Mouse (Mus musculus) liver, postnatal 0 days (tissue): ENCODE measurements around the gene Aldh3b2. TPM values are rescaled to one million over a fixed set of nuclear protein-coding genes. Genes with fewer than 3 reads are reported as not detected.

Experiments used
- ATAC-seq: fragments of 200-750 bp; cut with Nextera tagmentation; 2 replicates; pipeline ENCODE4 v1.8.0; 2017; ENCODE audit warnings: mild to moderate bottlenecking, moderate library complexity
- DNase-seq: peaks from one replicate; pipeline ENCODE4 v3.0.0-alpha.2; 2016
- H3K27ac ChIP-seq: fragments of 300-500 bp; sonication (generic); 2 replicates; pipeline ENCODE4 v1.5.1; 2014; ENCODE audit warnings: antibody characterized with exemption, moderate library complexity, mild to moderate bottlenecking, low read depth
- H3K27me3 ChIP-seq: fragments of 300-500 bp; sonication (generic); 2 replicates; pipeline ENCODE4 v1.6.1; 2014; ENCODE audit warnings: low read length, control low read depth, mixed read lengths; ENCODE audit not compliant: insufficient read depth
- H3K36me3 ChIP-seq: fragments of 300-500 bp; sonication (generic); replicated peaks from 2 replicates; pipeline ENCODE4 v1.6.1; 2014; ENCODE audit warnings: mild to moderate bottlenecking, control low read depth, low read length, moderate library complexity, mixed read lengths; ENCODE audit not compliant: insufficient read depth
- H3K4me1 ChIP-seq: fragments of 300-500 bp; sonication (generic); 2 replicates; pipeline ENCODE4 v1.6.1; 2014; ENCODE audit warnings: antibody characterized with exemption, mild to moderate bottlenecking, control low read depth; ENCODE audit not compliant: insufficient read depth
- H3K4me2 ChIP-seq: fragments of 300-500 bp; sonication (generic); 2 replicates; pipeline ENCODE4 v1.6.1; 2014; ENCODE audit warnings: low read depth, mild to moderate bottlenecking, low read length, moderate library complexity, mixed read lengths
- H3K4me3 ChIP-seq: fragments of 300-500 bp; sonication (generic); 2 replicates; pipeline ENCODE4 v1.5.1; 2014; ENCODE audit warnings: low read depth, low read length
- H3K9ac ChIP-seq: fragments of 300-500 bp; sonication (generic); replicated peaks from 2 replicates; pipeline ENCODE4 v1.6.1; 2014; ENCODE audit warnings: mild to moderate bottlenecking, moderate library complexity
- H3K9me3 ChIP-seq: fragments of 300-500 bp; sonication (generic); 2 replicates; pipeline ENCODE4 v1.6.1; 2016; ENCODE audit warnings: mild to moderate bottlenecking, control low read depth, low read length, mixed read lengths
- CTCF ChIP-seq: sonication (generic); IDR thresholded peaks from 2 replicates; pipeline ENCODE4 v1.5.1; 2016; ENCODE audit warnings: antibody characterized with exemption, low read depth
- EP300 ChIP-seq: IDR thresholded peaks from 2 replicates; pipeline ENCODE4 v1.6.1; 2016; ENCODE audit warnings: antibody characterized with exemption, low read depth, mild to moderate bottlenecking
- WGBS: fragments of 180-500 bp; shearing (Covaris S2); extraction: QIAGEN DNeasy Blood & Tissue Kit; methylation state at CpG from one replicate; pipeline ENCODE4 v1.1.7; 2014; ENCODE audit not compliant: insufficient replicate concordance; 5-methylcytosine and 5-hydroxymethylcytosine counted together
- polyA plus RNA-seq: library from polyadenylated mRNA; unstranded; fragments of >200 nt; fragmentation: Nextera tagmentation; extraction: Ambion mirVana; gene quantifications from 2 replicates; pipeline ENCODE4 v1.2.1, GENCODE M21; 2015

Gene Aldh3b2
- polyA plus RNA-seq, 1 experiment from 2014 or later, result 0.09 TPM

DNA sequence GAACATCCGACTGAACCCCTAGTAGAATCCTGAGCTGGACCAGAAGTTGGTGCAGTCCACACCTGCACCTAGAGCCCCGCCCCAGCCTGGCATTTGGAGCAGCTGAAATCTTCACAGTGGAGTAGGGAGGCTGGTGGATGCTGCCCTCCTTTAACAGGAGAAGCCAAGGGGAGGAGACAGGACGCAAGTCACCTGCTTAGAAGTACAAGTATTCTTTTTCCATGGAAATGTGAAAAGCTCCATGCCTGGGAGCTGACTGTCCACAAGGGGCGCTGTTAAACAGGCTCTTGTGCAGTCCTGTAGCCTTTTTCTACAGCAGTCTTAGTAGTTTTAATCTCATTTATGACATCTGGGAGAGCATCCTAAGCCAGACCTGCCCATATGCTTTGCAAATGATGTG lies 16.6 kb downstream of the Aldh3b2 start:
- H3K36me3 ChIP-seq, result no peaks in the 10 kb centered on the region
- 83% methylated on average over 4 of the region's 4 CpGs for WGBS
- H3K4me2 ChIP-seq, result no peak overlapping the region
- peaks cover 28% of the 10 kb centered on the region for H3K4me1 ChIP-seq
- H3K27me3 ChIP-seq, result no peaks in the 10 kb centered on the region
- ATAC-seq, result no peak
- no peak overlapping the region for H3K4me3 ChIP-seq
- TF ChIP-seq CTCF (peak; percentile 50), EP300 (no peak)
- H3K27ac ChIP-seq, result no peak overlapping the region
- no peak for DNase-seq
- no peak overlapping the region for H3K9ac ChIP-seq
- no peaks in the 10 kb centered on the region for H3K9me3 ChIP-seq

- no peaks in the 10 kb centered on the region for H3K36me3 ChIP-seq
Measured at GRCm38 (mm10) chr19:3990804-3991203, 18.7 kb downstream of the Aldh3b2 start.

GRCm38 (mm10) chr19:3991562-3991961 lies 19.4 kb downstream of the Aldh3b2 start:
- 94% methylated on average over 3 of the region's 3 CpGs for WGBS
- Histone ChIP-seq H3K4me1 (peaks cover 6% of the 10 kb centered on the region), H3K27me3 (no peaks in the 10 kb centered on the region), H3K9ac (no peak overlapping the region), H3K4me2 (no peak overlapping the region), H3K27ac (no peak overlapping the region), H3K36me3 (no peaks in the 10 kb centered on the region), H3K4me3 (no peak overlapping the region), H3K9me3 (no peaks in the 10 kb centered on the region)
- DNase-seq (no peak), ATAC-seq (no peak)
- no peak for TF ChIP-seq CTCF
- TF ChIP-seq EP300, result no peak

More at GRCm38 (mm10) chr19:3990804-3991203, 18.7 kb downstream of the Aldh3b2 start:
- 73% methylated on average over 6 of the region's 6 CpGs for WGBS
- Histone ChIP-seq H3K4me3 (no peak overlapping the region), H3K4me1 (peaks cover 14% of the 10 kb centered on the region), H3K4me2 (no peak overlapping the region), H3K9ac (no peak overlapping the region), H3K9me3 (no peaks in the 10 kb centered on the region), H3K27me3 (no peaks in the 10 kb centered on the region), H3K27ac (no peak overlapping the region)
- ATAC-seq (no peak), DNase-seq (no peak)
- TF ChIP-seq CTCF (no peak), EP300 (no peak)

GRCm38 (mm10) chr19:3991966-3992365 lies 19.8 kb downstream of the Aldh3b2 start:
- no peak for ATAC-seq
- no peaks in the 10 kb centered on the region for H3K36me3 ChIP-seq
- H3K27me3 ChIP-seq, result no peaks in the 10 kb centered on the region
- TF ChIP-seq EP300, result no peak
- TF ChIP-seq CTCF, result no peak
- H3K4me2 ChIP-seq, result no peak overlapping the region
- WGBS, result 84% methylated on average over 3 of the region's 3 CpGs
- H3K4me3 ChIP-seq, result no peak overlapping the region
- H3K9me3 ChIP-seq, result no peaks in the 10 kb centered on the region
- H3K4me1 ChIP-seq, result peaks cover 2% of the 10 kb centered on the region
- H3K9ac ChIP-seq, result no peak overlapping the region
- H3K27ac ChIP-seq, result no peak overlapping the region
- DNase-seq, result no peak

- H3K27ac ChIP-seq, result no peak within 1 kb of the TSS
- 60% methylated on average over 5 of the region's 5 CpGs for WGBS
Measured at GRCm38 (mm10) chr19:3992416-3992815, 20.3 kb downstream of the Aldh3b2 start, which contains the start of gene Tbx10. TSS of gene Tbx10 (plus strand) at chr19:3992752.

DNA sequence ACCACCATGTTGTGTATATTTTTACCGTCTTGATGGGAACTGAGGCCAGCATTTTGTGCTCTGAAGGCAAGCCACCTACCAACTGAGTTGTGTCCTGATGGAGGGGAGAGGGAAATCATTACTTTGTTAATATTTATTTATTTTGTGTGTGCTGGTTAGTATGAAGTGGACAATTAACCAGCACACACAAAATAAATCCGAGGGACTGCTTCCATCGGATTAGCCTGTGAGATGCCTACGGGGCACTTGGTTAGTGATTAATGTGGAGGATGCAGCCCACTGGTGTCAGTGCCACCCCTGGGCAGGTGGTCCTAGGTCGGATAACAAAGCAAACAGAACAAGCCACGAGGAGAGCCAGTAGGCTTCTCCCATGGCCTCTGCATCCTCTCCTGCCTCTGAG lies 22.8 kb downstream of the Aldh3b2 start:
- no peak overlapping the region for H3K4me2 ChIP-seq
- H3K27me3 ChIP-seq, result no peaks in the 10 kb centered on the region
- no peak overlapping the region for H3K4me3 ChIP-seq
- ATAC-seq (no peak), DNase-seq (no peak)
- no peak overlapping the region for H3K27ac ChIP-seq
- H3K36me3 ChIP-seq, result no peaks in the 10 kb centered on the region
- 0 out of 2 replicates have a peak, but pooled peaks cover 3% of the 10 kb centered on the region for H3K4me1 ChIP-seq
- H3K9me3 ChIP-seq, result no peaks in the 10 kb centered on the region
- WGBS, result 67% methylated on average over 6 of the region's 6 CpGs
- no peak for TF ChIP-seq EP300
- no peak overlapping the region for H3K9ac ChIP-seq

More at GRCm38 (mm10) chr19:3992416-3992815, 20.3 kb downstream of the Aldh3b2 start, which contains the start of gene Tbx10:
- Histone ChIP-seq H3K36me3 (no peaks in the 10 kb centered on the region), H3K4me1 (no peaks in the 10 kb centered on the region), H3K9ac (no peak within 1 kb of the TSS), H3K9me3 (no peaks in the 10 kb centered on the region), H3K4me3 (no peak within 1 kb of the TSS), H3K27me3 (no peaks in the 10 kb centered on the region), H3K4me2 (no peak within 1 kb of the TSS)
- TF ChIP-seq CTCF, result no peak
- no peak for TF ChIP-seq EP300
- ATAC-seq, result no peak
- DNase-seq, result no peak

DNA sequence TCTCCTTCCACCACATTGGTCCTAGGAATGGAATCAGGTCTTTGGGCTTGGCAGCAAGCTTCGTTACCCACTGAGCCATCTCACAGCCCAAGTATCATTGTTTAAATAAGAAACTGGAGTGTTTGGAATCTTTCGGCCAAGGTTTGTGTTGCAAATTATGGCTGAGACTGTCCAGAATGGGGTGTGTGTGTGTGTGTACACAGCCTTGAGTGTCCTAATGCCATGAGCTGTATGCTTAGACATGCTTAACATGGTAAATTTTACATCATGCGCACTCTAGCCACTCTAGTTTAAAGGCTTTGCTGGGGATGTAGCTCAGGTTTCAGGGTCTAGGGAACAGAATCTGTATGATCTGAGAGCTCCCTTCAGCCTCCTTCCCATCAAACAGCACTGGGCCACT lies 23.4 kb downstream of the Aldh3b2 start:
- no peaks in the 10 kb centered on the region for H3K36me3 ChIP-seq

More for the DNA sequence above, 23.4 kb downstream of the Aldh3b2 start:
- H3K27ac ChIP-seq, result no peak overlapping the region
- WGBS, result 81% methylated on average over 3 of the region's 3 CpGs
- H3K4me3 ChIP-seq, result no peak overlapping the region
- ATAC-seq, result no peak
- H3K27me3 ChIP-seq, result no peaks in the 10 kb centered on the region
- H3K9ac ChIP-seq, result no peak overlapping the region
- H3K4me1 ChIP-seq, result peaks cover 3% of the 10 kb centered on the region; the same call in 1 of the 2 replicates
- TF ChIP-seq CTCF, result no peak
- no peak for TF ChIP-seq EP300
- no peak overlapping the region for H3K4me2 ChIP-seq
- no peaks in the 10 kb centered on the region for H3K9me3 ChIP-seq
- no peak for DNase-seq
